ENCODE assay signal across 8 mouse cellular contexts in genomic region chr17:53462603-53463495, GRCm38 (mm10). TPM values are rescaled to one million over a fixed set of nuclear protein-coding genes. Genes with fewer than 3 reads are reported as not detected.
A peak's percentile ranks its signal among the peaks of the same experiment; 100 is the strongest.
DNase-seq lines count a peak whose midpoint lies in the region; ATAC-seq and TF ChIP-seq lines count a peak whose summit lies in the region.

TSS of gene Efhb (minus strand) at chr17:53463321.

- no peaks in the 10 kb centered on the region for H3K27me3 ChIP-seq in forebrain, embryonic 10.5 days (ENCODE audit: poor library complexity, severe bottlenecking)
- H3K27me3 ChIP-seq in heart, embryonic 14.5 days (ENCODE audit: control insufficient read depth, insufficient read depth, low read length) = no peaks in the 10 kb centered on the region
- no peaks in the 10 kb centered on the region for H3K27me3 ChIP-seq in kidney, postnatal 0 days (ENCODE audit: insufficient read depth, low read length)
- no peaks in the 10 kb centered on the region for H3K27me3 ChIP-seq in liver, embryonic 11.5 days (replicated peaks; ENCODE audit: control insufficient read depth, insufficient read depth, low read length)
- H3K27me3 ChIP-seq in splenic B cell, adult 2 months (ENCODE audit: control insufficient read depth, insufficient read depth, low read length, poor library complexity, severe bottlenecking) = no peaks in the 10 kb centered on the region

- 19% methylated on average over 26 of the region's 26 CpGs for WGBS in forebrain, embryonic 10.5 days
- 21% methylated on average over 26 of the region's 26 CpGs for WGBS in heart, embryonic 14.5 days
- 21% methylated on average over 26 of the region's 26 CpGs for WGBS in kidney, postnatal 0 days
- WGBS in liver, embryonic 11.5 days = 26% methylated on average over 26 of the region's 26 CpGs

- H3K4me3 ChIP-seq in brown adipose tissue, adult 24 weeks (ENCODE audit: insufficient read depth, low read depth, low read length) = peak within 1 kb of the TSS; percentile 59
- peak within 1 kb of the TSS; percentile 55 for H3K4me3 ChIP-seq in forebrain, embryonic 10.5 days
- peak within 1 kb of the TSS; percentile 40 to 56 for H3K4me3 ChIP-seq in heart, embryonic 14.5 days (ENCODE audit: control insufficient read depth in 1 of 2, insufficient read depth in 1 of 2, low read depth in 1 of 2, low read length in 2 of 2)
- H3K4me3 ChIP-seq in kidney, postnatal 0 days (replicated peaks; ENCODE audit: low read depth, low read length) = peak within 1 kb of the TSS; percentile 40
- peak within 1 kb of the TSS; percentile 23 for H3K4me3 ChIP-seq in liver, embryonic 11.5 days (ENCODE audit: low read depth, low read length)

- peak within 1 kb of the TSS; percentile 82 for H3K4me2 ChIP-seq in heart, embryonic 14.5 days (ENCODE audit: low read length)
- H3K4me2 ChIP-seq in kidney, postnatal 0 days (ENCODE audit: low read length) = peak within 1 kb of the TSS; percentile 60
- H3K4me2 ChIP-seq in liver, embryonic 11.5 days = peak within 1 kb of the TSS; percentile 62

- H3K9me3 ChIP-seq in forebrain, embryonic 10.5 days = no peaks in the 10 kb centered on the region
- no peaks in the 10 kb centered on the region for H3K9me3 ChIP-seq in heart, embryonic 14.5 days (ENCODE audit: control insufficient read depth, low read length)
- no peaks in the 10 kb centered on the region for H3K9me3 ChIP-seq in kidney, postnatal 0 days (replicated peaks; ENCODE audit: low read length)
- no peaks in the 10 kb centered on the region for H3K9me3 ChIP-seq in liver, embryonic 11.5 days (ENCODE audit: control insufficient read depth, low read length)

- no peak for TF ChIP-seq CTCF in kidney, postnatal 0 days (IDR thresholded peaks at IDR 0.05; ENCODE audit: low read depth)

- ATAC-seq in heart, embryonic 14.5 days (ENCODE audit: insufficient number of reproducible peaks, insufficient read depth, low FRiP score, low read depth) = peak; percentile 83
- ATAC-seq in kidney, postnatal 0 days (replicated peaks; ENCODE audit: low FRiP score, low read depth) = peak; percentile 95
- ATAC-seq in liver, embryonic 11.5 days (replicated peaks; ENCODE audit: low FRiP score) = peak; percentile 84
- peak; percentile 80 for ATAC-seq in monocyte, adult 5-6 weeks (replicated peaks; ENCODE audit: insufficient number of reproducible peaks, low FRiP score, low TSS enrichment, poor library complexity, severe bottlenecking)

- H3K27ac ChIP-seq in brown adipose tissue, adult 24 weeks (replicated peaks; ENCODE audit: low read depth, low read length) = no peak within 1 kb of the TSS
- H3K27ac ChIP-seq in forebrain, embryonic 10.5 days = peak within 1 kb of the TSS; percentile 81
- no peak within 1 kb of the TSS; a peak in 1 of 4 replicates for H3K27ac ChIP-seq in heart, embryonic 14.5 days (replicated peaks in 1 of 2; ENCODE audit: control insufficient read depth in 1 of 2, insufficient read depth in 1 of 2, low read depth in 2 of 2, low read length in 2 of 2)
- no peak within 1 kb of the TSS for H3K27ac ChIP-seq in kidney, postnatal 0 days
- no peak within 1 kb of the TSS for H3K27ac ChIP-seq in liver, embryonic 11.5 days (ENCODE audit: low read depth, low read length)

- no peaks in the 10 kb centered on the region for H3K4me1 ChIP-seq in brown adipose tissue, adult 24 weeks (ENCODE audit: control insufficient read depth, insufficient read depth, insufficient read length, low read length)
- H3K4me1 ChIP-seq in forebrain, embryonic 10.5 days = peaks cover 15% of the 10 kb centered on the region
- H3K4me1 ChIP-seq in heart, embryonic 14.5 days (ENCODE audit: control insufficient read depth in 2 of 2, insufficient read depth in 2 of 2, low read length in 2 of 2) = no peaks in the 10 kb centered on the region
- no peaks in the 10 kb centered on the region for H3K4me1 ChIP-seq in kidney, postnatal 0 days (replicated peaks; ENCODE audit: insufficient read depth, low read length)
- 0 out of 2 replicates have a peak, but pooled peaks cover 2% of the 10 kb centered on the region for H3K4me1 ChIP-seq in liver, embryonic 11.5 days (replicated peaks; ENCODE audit: control insufficient read depth, insufficient read depth, low read length)

- H3K36me3 ChIP-seq in forebrain, embryonic 10.5 days (replicated peaks) = no peaks in the 10 kb centered on the region
- H3K36me3 ChIP-seq in heart, embryonic 14.5 days (ENCODE audit: control insufficient read depth, insufficient read depth, low read length) = no peaks in the 10 kb centered on the region
- no peaks in the 10 kb centered on the region for H3K36me3 ChIP-seq in kidney, postnatal 0 days (ENCODE audit: insufficient read depth, low read length)
- no peaks in the 10 kb centered on the region for H3K36me3 ChIP-seq in liver, embryonic 11.5 days (ENCODE audit: control insufficient read depth, insufficient read depth, low read length)
- no peaks in the 10 kb centered on the region for H3K36me3 ChIP-seq in splenic B cell, adult 2 months (ENCODE audit: control insufficient read depth, insufficient read depth, low read length, poor library complexity, severe bottlenecking)

- H3K9ac ChIP-seq in heart, embryonic 14.5 days (ENCODE audit: low read length) = peak within 1 kb of the TSS; percentile 64
- peak within 1 kb of the TSS; percentile 28; the same call in 1 of the 2 replicates for H3K9ac ChIP-seq in kidney, postnatal 0 days (ENCODE audit: low read depth, low read length)
- H3K9ac ChIP-seq in liver, embryonic 11.5 days (ENCODE audit: low read depth, low read length) = peak within 1 kb of the TSS; percentile 40; the same call in 1 of the 2 replicates

- DNase-seq in CD4-positive helper T cell, adult 2 months (ENCODE audit: low read depth, low spot score) = peak; percentile 83
- DNase-seq in forebrain, embryonic 10.5 days (ENCODE audit: extremely low spot score, low spot score) = peak; percentile 84
- peak; percentile 96 for DNase-seq in kidney, postnatal 0 days (ENCODE audit: low spot score)
- DNase-seq in liver, embryonic 11.5 days (ENCODE audit: low spot score) = peak; percentile 63
- peak; percentile 53 for DNase-seq in splenic B cell, adult 2 months (ENCODE audit: low read depth, low spot score)

RNA-seq across cellular contexts. Expression of gene Efhb, which starts in this region (rescaled TPM):
- not detected in 2 replicates for polyA plus RNA-seq in brown adipose tissue, adult 24 weeks (2012; ENCODE audit: insufficient read depth, insufficient read length, missing spikeins)
- 0.41 and 0.66 TPM in 2 replicates for polyA plus RNA-seq in forebrain, embryonic 10.5 days (2016; fragmentation: Nextera tagmentation; extraction: Ambion mirVana)
- 0.38 and 0.42 TPM in 2 replicates for polyA plus RNA-seq in heart, embryonic 14.5 days (2014; fragmentation: Nextera tagmentation; extraction: Ambion mirVana)
- 0.24 and 0.32 TPM in 2 replicates for polyA plus RNA-seq in kidney, postnatal 0 days (2015; fragmentation: Nextera tagmentation; extraction: Ambion mirVana)
- polyA plus RNA-seq in liver, embryonic 11.5 days (2014; fragmentation: Nextera tagmentation; extraction: Ambion mirVana) = 0.08 and 0.19 TPM in 2 replicates
- not detected in 3 replicates for total RNA-seq in monocyte, adult 5-6 weeks (2017)

Comparison
In these comparisons a context has a peak if more than half of its experiments do, and no peak if none do; other contexts are left out.
1. Peak in DNase-seq, H3K4me3 ChIP-seq and H3K27ac ChIP-seq in forebrain, embryonic 10.5 days; RNA of the gene not detected or under 1 TPM.
2. Peak in ATAC-seq, H3K4me3 ChIP-seq, H3K9ac ChIP-seq and H3K4me2 ChIP-seq in heart, embryonic 14.5 days; RNA of the gene not detected or under 1 TPM.
3. Peak in DNase-seq, ATAC-seq, H3K4me3 ChIP-seq, H3K9ac ChIP-seq and H3K4me2 ChIP-seq in kidney, postnatal 0 days; RNA of the gene not detected or under 1 TPM.
4. Peak in DNase-seq, ATAC-seq, H3K4me3 ChIP-seq, H3K9ac ChIP-seq and H3K4me2 ChIP-seq in liver, embryonic 11.5 days; RNA of the gene not detected or under 1 TPM.
5. Peak in ATAC-seq in monocyte, adult 5-6 weeks; RNA of the gene not detected or under 1 TPM.